Mouse (Mus musculus): ENCODE measurements at regions not wholly inside any gene's neighbourhood (a gene's known extent, or its start where the extent isn't known, plus 50 kb on each side); places are given as distances from the start of the nearest gene placed in this dataset.

DNA sequence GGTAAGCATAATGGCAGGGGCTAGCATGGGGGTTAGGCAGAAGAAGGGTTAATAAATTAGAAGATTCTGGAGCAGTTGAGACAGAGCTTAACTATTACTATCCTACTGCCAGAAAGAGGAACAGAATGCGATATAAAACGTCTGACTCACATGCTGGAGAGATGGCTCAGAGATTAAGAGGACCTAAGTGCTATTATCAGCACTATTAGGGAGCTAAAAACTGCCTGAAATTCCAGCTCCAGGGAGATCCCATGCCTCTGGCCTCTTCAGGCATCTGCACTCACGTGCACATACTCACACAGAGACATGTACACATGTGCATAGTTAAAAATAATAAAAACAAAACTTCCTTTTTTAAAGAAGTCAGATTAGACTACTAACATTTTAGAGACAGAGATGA, 143.6 kb downstream of the Dhx15 start:
- TF ChIP-seq EP300 (IDR thresholded peaks at IDR 0.05; ENCODE audit: low read depth) (no peak), CTCF (IDR thresholded peaks at IDR 0.05; ENCODE audit: low read depth) (no peak)
